Mouse (Mus musculus) lung, embryonic 16.5 days (tissue): ENCODE data around the gene Mfap4. TPM values are rescaled to one million over a fixed set of nuclear protein-coding genes. Genes with fewer than 3 reads are reported as not detected.

Source experiments
- ATAC-seq: fragments of 200-750 bp; cut with Nextera tagmentation; 2 replicates; pipeline ENCODE4 v1.8.0; 2017; ENCODE audit warnings: low read depth, mild to moderate bottlenecking, moderate library complexity
- H3K27ac ChIP-seq: fragments of 300-500 bp; sonication (generic); 2 replicates; pipeline ENCODE4 v1.5.1; 2014; ENCODE audit warnings: mild to moderate bottlenecking, control low read depth, low read length
- H3K27me3 ChIP-seq: fragments of 300-500 bp; sonication (generic); 2 replicates; pipeline ENCODE4 v1.6.1; 2014; ENCODE audit warnings: low read depth, low read length, mixed read lengths; ENCODE audit not compliant: control insufficient read depth, insufficient read depth
- H3K36me3 ChIP-seq: fragments of 300-500 bp; sonication (generic); 2 replicates; pipeline ENCODE4 v1.6.1; 2014; ENCODE audit warnings: low read length; ENCODE audit not compliant: control insufficient read depth, insufficient read depth
- H3K4me1 ChIP-seq: fragments of 300-500 bp; sonication (generic); replicated peaks from 2 replicates; pipeline ENCODE4 v1.6.1; 2014; ENCODE audit warnings: low read length, mixed read lengths; ENCODE audit not compliant: control insufficient read depth, insufficient read depth
- H3K4me2 ChIP-seq: fragments of 300-500 bp; sonication (generic); 2 replicates; pipeline ENCODE4 v1.6.1; 2014; ENCODE audit warnings: low read depth, low read length, control low read depth
- H3K4me3 ChIP-seq: fragments of 300-500 bp; sonication (generic); 2 replicates; pipeline ENCODE4 v1.5.1; 2014; ENCODE audit warnings: mild to moderate bottlenecking, low read length, control low read depth
- H3K9ac ChIP-seq: fragments of 300-500 bp; sonication (generic); 2 replicates; pipeline ENCODE4 v1.6.1; 2014; ENCODE audit warnings: low read length, control low read depth
- H3K9me3 ChIP-seq: fragments of 300-500 bp; sonication (generic); 2 replicates; pipeline ENCODE4 v1.6.1; 2016; ENCODE audit warnings: low read length; ENCODE audit not compliant: control insufficient read depth
- WGBS: fragments of 180-500 bp; shearing (Covaris S2); extraction: QIAGEN DNeasy Blood & Tissue Kit; methylation state at CpG from one replicate; pipeline ENCODE4 v1.1.7; 2014; 5-methylcytosine and 5-hydroxymethylcytosine counted together
- polyA plus RNA-seq: library from polyadenylated mRNA; unstranded; fragments of >200 nt; fragmentation: Nextera tagmentation; extraction: Ambion mirVana; gene quantifications from 2 replicates; pipeline ENCODE4 v1.2.1, GENCODE M21; 2015

The Mfap4 gene
- polyA plus RNA-seq, 1 experiment from 2014 or later, result 1,630 TPM

DNA sequence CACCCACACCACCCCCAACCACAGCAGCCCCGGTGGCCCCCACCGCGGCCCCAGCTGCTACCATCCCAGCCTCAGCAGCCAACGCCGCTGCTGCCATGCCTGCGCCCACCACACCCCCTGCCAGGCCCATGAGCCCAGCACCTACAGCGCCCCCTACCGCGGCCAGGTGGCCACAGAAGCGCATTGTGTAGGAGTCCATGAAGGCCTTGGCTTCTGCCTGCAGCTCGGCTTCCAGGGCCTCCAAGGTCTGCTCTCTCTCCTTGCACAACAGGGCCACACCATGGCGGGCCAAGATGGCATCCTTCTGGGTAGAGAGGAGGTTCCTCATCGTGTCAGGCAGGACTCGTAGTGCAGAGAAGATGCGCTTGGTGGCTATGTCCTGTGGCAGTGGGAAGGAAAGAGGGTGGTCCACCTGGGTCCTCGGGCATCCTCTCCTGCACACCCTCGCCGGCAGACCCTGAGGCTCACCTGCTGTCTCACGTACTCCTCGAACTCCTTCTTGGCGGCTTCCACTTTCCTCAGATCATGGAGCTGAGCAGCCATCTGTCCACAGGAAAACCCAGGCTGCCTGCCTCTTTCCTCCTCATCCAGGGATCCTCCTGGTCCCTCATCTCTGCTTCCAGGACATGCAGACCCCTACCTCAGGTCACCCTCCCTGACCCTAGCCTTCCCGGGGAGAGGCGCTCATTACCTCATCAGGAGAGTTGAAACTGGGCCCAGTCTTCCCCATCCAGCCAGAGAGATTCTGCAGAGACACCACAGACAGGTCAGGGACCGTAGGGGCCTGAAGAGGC lies 35.5 kb upstream of the Mfap4 start:
- H3K9me3 ChIP-seq, result no peaks in the 10 kb centered on the region
- H3K4me1 ChIP-seq, result peaks cover 31% of the 10 kb centered on the region
- no peak for ATAC-seq
- 66% methylated on average over 21 of the region's 24 CpGs for WGBS
- H3K36me3 ChIP-seq, result no peaks in the 10 kb centered on the region
- peak overlapping the region; percentile 43; the same call in 1 of the 2 replicates for H3K27ac ChIP-seq
- H3K4me3 ChIP-seq, result no peak overlapping the region
- H3K9ac ChIP-seq, result peak overlapping the region; percentile 39; the same call in 1 of the 2 replicates
- no peak overlapping the region for H3K4me2 ChIP-seq
- no peaks in the 10 kb centered on the region for H3K27me3 ChIP-seq

DNA sequence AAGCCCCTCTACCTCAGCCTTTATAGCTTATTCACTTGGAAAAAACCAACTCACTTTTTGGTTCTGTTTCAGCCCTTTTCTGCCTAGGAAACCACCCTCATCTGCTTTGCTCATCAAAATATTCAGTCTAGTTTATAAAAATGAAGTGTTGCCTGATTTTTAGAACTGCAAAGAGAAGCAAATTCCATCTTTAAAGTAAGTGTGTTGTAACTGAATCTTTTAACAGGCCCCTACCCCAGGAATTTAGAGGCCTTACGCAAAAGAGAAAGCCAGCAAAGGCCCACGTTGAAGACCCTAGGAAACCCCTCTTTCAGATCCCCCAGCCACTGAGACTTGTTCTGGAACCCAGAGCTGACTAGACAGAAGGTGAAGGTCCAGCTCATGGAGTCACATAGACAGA lies 21.2 kb upstream of the Mfap4 start:
- Histone ChIP-seq H3K4me3 (no peak overlapping the region), H3K27me3 (no peaks in the 10 kb centered on the region), H3K9ac (no peak overlapping the region), H3K4me2 (no peak overlapping the region), H3K36me3 (no peaks in the 10 kb centered on the region), H3K4me1 (peaks cover 11% of the 10 kb centered on the region), H3K27ac (peak overlapping the region; percentile 78), H3K9me3 (peaks cover 4% of the 10 kb centered on the region; the same call in 1 of the 2 replicates)
- ATAC-seq, result peak; percentile 48
- WGBS, result 38% methylated on average over 2 of the region's 2 CpGs

DNA sequence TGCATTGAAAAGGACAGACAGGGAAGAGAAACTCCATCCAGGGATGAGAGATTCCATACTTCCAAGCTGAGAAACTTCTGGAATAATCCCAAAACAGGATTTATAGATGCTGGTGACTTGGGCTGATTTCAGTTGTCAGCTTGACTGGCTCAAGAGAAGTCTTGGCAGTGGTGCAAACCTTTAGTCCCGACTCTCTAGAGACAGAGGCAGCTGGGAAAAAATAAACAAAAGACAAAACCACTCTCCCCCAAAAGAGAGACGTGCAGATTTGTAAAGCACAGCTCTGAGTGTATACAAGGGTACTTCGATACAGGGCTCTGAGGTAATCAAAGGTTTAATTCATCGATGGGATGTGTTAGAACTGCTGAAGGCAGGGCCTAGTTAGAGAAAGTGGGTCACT lies 19.8 kb upstream of the Mfap4 start:
- 21% methylated on average over 4 of the region's 4 CpGs for WGBS
- peak overlapping the region; percentile 78 for H3K27ac ChIP-seq
- H3K4me3 ChIP-seq, result no peak overlapping the region
- peaks cover 4% of the 10 kb centered on the region; the same call in 1 of the 2 replicates for H3K9me3 ChIP-seq
- H3K4me1 ChIP-seq, result peaks cover 17% of the 10 kb centered on the region
- H3K4me2 ChIP-seq, result peak overlapping the region; percentile 22; the same call in 1 of the 2 replicates
- H3K9ac ChIP-seq, result no peak overlapping the region; the same call in 1 of the 2 replicates
- no peaks in the 10 kb centered on the region for H3K27me3 ChIP-seq
- peak; percentile 73 for ATAC-seq
- H3K36me3 ChIP-seq, result no peaks in the 10 kb centered on the region

DNA sequence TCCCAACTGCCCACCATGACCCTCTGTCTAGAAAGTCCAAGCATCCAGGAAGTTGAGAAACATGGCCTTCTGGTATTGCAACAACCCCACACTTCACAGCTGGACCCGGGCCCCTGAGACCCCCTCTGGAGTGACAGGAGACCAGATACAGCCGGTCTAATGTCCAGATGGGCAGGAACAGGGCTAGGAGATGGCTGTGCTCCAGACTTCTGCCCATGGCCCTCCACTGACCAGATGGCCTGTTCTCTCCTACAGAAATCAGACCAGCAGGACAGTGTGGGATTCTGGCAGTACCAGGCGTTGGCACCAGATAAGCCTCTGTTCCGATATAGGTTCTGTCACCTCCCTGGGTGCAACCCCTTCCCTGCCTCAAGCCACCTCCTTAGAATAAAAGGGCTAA lies 16.7 kb upstream of the Mfap4 start:
- Histone ChIP-seq H3K36me3 (no peaks in the 10 kb centered on the region), H3K4me1 (peaks cover 17% of the 10 kb centered on the region), H3K9ac (no peak overlapping the region), H3K27ac (peak overlapping the region; percentile 70), H3K4me2 (no peak overlapping the region), H3K9me3 (peaks cover 4% of the 10 kb centered on the region; the same call in 1 of the 2 replicates), H3K27me3 (no peaks in the 10 kb centered on the region), H3K4me3 (no peak overlapping the region)
- 58% methylated on average over 4 of the region's 4 CpGs for WGBS
- peak; percentile 84 for ATAC-seq

DNA sequence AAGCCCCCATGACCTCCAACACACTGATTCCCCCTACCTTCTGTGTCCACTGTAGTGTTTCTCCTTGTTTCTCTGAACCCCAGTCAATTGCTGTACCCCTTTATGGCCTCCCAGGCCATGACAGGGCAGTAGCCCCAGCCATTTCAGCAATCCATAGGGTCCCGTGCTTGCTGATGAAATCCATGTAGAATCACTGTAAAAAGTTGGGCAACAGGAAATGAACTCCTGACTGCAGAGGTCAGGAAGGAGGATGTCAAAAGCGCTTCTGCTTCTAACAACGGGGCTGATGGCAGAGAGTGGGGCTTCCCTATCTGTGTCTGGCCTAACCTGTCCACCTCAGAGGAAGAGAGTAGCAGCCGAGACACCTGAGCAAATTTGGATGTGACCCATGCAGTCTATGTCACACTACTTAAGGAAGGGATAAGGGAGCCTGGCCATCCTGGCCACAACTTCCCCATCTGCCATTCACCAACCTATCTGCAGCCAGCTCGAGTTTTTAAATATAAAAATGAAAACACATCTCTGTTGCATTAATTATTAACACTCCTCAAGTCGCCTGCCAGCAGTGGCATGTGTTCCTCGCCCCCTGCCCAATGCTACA lies 15.8 kb upstream of the Mfap4 start:
- 39% methylated on average over 7 of the region's 7 CpGs for WGBS

DNA sequence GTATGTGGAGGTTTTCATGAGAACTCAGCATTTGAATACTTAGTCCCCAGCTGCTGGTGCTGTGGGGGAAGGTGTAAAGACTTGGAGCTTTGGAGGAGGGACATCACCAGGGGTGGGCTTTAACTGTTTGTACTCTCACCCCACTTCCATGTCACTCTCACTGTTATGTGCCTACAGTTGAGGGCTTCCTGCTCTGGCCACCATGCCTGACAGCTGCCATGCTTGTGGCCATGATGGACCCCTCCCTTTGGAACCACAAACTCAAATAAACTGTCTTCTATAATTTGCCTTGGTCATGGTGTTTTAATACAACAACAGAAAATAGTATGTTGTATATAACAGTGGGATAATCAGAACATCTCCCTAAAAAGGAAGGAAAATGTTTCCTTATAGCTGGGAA lies 14.4 kb upstream of the Mfap4 start:
- Histone ChIP-seq H3K4me3 (no peak overlapping the region), H3K4me1 (peaks cover 7% of the 10 kb centered on the region), H3K9me3 (peaks cover 4% of the 10 kb centered on the region; the same call in 1 of the 2 replicates), H3K36me3 (no peaks in the 10 kb centered on the region), H3K4me2 (no peak overlapping the region), H3K27ac (no peak overlapping the region), H3K9ac (no peak overlapping the region), H3K27me3 (no peaks in the 10 kb centered on the region)
- ATAC-seq, result no peak

More for the DNA sequence above, 15.8 kb upstream of the Mfap4 start:
- no peak overlapping the region for H3K4me2 ChIP-seq
- H3K36me3 ChIP-seq, result no peaks in the 10 kb centered on the region
- no peaks in the 10 kb centered on the region for H3K27me3 ChIP-seq
- peak overlapping the region; percentile 70 for H3K27ac ChIP-seq
- no peak overlapping the region for H3K4me3 ChIP-seq
- ATAC-seq, result no peak
- no peak overlapping the region for H3K9ac ChIP-seq
- peaks cover 4% of the 10 kb centered on the region; the same call in 1 of the 2 replicates for H3K9me3 ChIP-seq
- peaks cover 17% of the 10 kb centered on the region for H3K4me1 ChIP-seq

DNA sequence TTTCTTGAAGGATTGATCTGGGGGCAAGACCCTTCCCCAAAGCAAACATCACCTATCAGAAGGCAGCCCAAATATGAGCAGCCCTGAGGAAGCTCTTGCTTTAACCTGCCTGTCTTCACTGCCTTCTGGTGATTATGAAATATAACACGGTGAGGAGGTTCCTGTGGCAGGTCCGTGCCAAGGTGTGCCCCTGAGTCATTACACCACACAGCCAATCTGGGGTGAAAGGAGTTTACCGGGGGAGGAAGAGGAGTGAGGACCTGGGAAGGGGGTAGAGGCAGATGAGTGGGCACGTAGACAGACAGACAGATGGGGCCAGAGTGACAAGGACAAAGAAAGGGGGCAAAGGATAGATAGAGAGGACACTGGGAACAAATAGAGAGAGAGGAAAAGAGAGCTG lies 11.6 kb upstream of the Mfap4 start:
- Histone ChIP-seq H3K4me2 (no peak overlapping the region), H3K27ac (no peak overlapping the region), H3K27me3 (no peaks in the 10 kb centered on the region), H3K4me1 (peaks cover 10% of the 10 kb centered on the region), H3K9me3 (no peaks in the 10 kb centered on the region), H3K9ac (no peak overlapping the region), H3K4me3 (no peak overlapping the region), H3K36me3 (no peaks in the 10 kb centered on the region)
- 67% methylated on average over 4 of the region's 4 CpGs for whole genome bisulfite sequencing
- no peak for ATAC-seq

DNA sequence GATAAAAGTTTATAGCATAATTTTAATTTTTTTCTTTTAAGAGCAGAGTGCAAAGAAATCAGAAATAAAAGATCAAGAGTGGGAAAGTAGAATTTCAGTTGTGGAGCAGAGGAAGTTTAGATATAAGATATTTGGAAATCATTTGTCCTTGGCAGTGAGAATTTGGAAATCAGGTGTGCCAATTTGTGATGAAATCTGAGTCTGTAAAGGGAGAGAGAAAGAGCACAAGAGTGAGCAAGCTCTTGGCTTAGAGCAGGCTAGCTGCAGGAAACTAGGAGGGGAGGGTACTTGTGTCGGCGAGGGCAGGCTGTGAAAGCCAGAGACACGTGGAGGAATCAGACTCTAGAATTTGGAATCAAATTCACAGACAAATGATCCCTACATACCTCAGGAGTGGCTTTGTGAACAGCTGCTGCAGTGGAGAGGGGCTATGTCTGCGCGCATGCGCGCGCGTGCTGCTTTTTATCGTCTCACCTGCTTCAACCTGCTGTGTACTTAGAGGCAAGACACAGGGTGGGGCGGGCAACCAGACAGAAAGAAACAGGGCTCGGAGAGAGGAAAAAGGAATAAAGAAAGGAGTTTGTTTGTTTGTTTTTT lies 8.3 kb upstream of the Mfap4 start:
- Histone ChIP-seq H3K9me3 (no peaks in the 10 kb centered on the region), H3K9ac (no peak overlapping the region), H3K36me3 (no peaks in the 10 kb centered on the region), H3K4me3 (peak overlapping the region; percentile 34), H3K27ac (no peak overlapping the region), H3K4me2 (peak overlapping the region; percentile 47), H3K4me1 (peaks cover 10% of the 10 kb centered on the region; the same call in 1 of the 2 replicates), H3K27me3 (no peaks in the 10 kb centered on the region)
- WGBS, result 38% methylated on average over 12 of the region's 12 CpGs
- peak; percentile 36; the same call in 1 of the 2 replicates for ATAC-seq
